Mouse (Mus musculus) left cerebral cortex, postnatal 25 days (tissue): ENCODE measurements around the gene Dctn3. TPM values are rescaled to one million over a fixed set of nuclear protein-coding genes. Genes with fewer than 3 reads are reported as not detected.
A peak's percentile ranks its signal among the peaks of the same experiment; 100 is the strongest.

Experiments
- DNase-seq, 2 experiments: peaks; one replicate each; pipeline ENCODE4 v3.0.0; 2022; ENCODE audit warnings: low spot score in 2 of 2, mixed read lengths in 1 of 2
- intact Hi-C: fragments of 180-260 bp; cut with DNase I; formaldehyde crosslinking; loops from one replicate; pipeline ENCODE4 v1.15.1; 2025
- total RNA-seq, 2 experiments: library from RNA; stranded (reverse); gene quantifications; 2 replicates each; pipeline ENCODE4 v1.2.3; 2021

Gene Dctn3
- total RNA-seq, 2 experiments from 2014 or later, result 174 to 191 TPM

- DNase-seq, result peak; percentile 76 to 88
- intact Hi-C loops, result no loop called here
These were observed 17.6 kb upstream of the Dctn3 start for GRCm38 (mm10) chr4:41740380-41741157.

GRCm38 (mm10) chr4:41739260-41739659 is 16.3 kb upstream of the Dctn3 start:
- intact Hi-C loops, result no loop called here
- DNase-seq, result no peak

- intact Hi-C loops, result no loop called here
- no peak for DNase-seq
These were observed 15.3 kb upstream of the Dctn3 start for GRCm38 (mm10) chr4:41738256-41738603.

GRCm38 (mm10) chr4:41737602-41738255 is 14.8 kb upstream of the Dctn3 start:
- peak; percentile 72 to 85 for DNase-seq
- intact Hi-C loops, result loop anchor here (1.0 kb wide), 1 partner anchor 21 kb away; no protein-coding TSS in a partner anchor

- no peak for DNase-seq
- intact Hi-C loops, result no loop called here
These were observed 8.2 kb upstream of the Dctn3 start, which contains the start of gene Arid3c for GRCm38 (mm10) chr4:41731052-41731765. Gene Arid3c, minus strand, starts transcription at chr4:41731142.

- intact Hi-C loops, result no loop called here
These were observed 4.1 kb upstream of the Dctn3 start for GRCm38 (mm10) chr4:41726826-41727621.

GRCm38 (mm10) chr4:41716834-41717233 is 6.1 kb downstream of the Dctn3 start:
- intact Hi-C loops, result loop anchor here (1.0 kb wide), 1 partner anchor 20 kb away; no protein-coding TSS in a partner anchor
- DNase-seq, result no peak

More at GRCm38 (mm10) chr4:41726826-41727621, 4.1 kb upstream of the Dctn3 start:
- DNase-seq, result peak in 1 of 2 experiments; percentile 35

GRCm38 (mm10) chr4:41715596-41715995 is 7.4 kb downstream of the Dctn3 start:
- intact Hi-C loops, result no loop called here
- peak in 1 of 2 experiments; percentile 78 for DNase-seq

- DNase-seq, result peak in 1 of 2 experiments; percentile 25
- intact Hi-C loops, result no loop called here
These were observed 7.9 kb downstream of the Dctn3 start for GRCm38 (mm10) chr4:41715082-41715481.

GRCm38 (mm10) chr4:41714276-41714675 is 8.7 kb downstream of the Dctn3 start:
- intact Hi-C loops, result loop anchor here (5.0 kb wide), 1 partner anchor 147 kb away; the partner anchor contains the start of genes Dnaic1 and Fam219a
- DNase-seq, result peak; percentile 75 to 88

GRCm38 (mm10) chr4:41713197-41714067 is 9.5 kb downstream of the Dctn3 start, which contains the start of gene Rpp25l:
Gene Rpp25l, minus strand, starts transcription at chr4:41713534.
- intact Hi-C loops, result loop anchor here (5.0 kb wide), 1 partner anchor 146 kb away; the partner anchor contains the start of genes Dnaic1 and Fam219a
- DNase-seq, result peak; percentile 77 to 87

GRCm38 (mm10) chr4:41712421-41713196 is 10.4 kb downstream of the Dctn3 start:
- intact Hi-C loops, result loop anchor here (5.0 kb wide), 1 partner anchor 145 kb away; the partner anchor contains the start of genes Dnaic1 and Fam219a
- DNase-seq, result peak in 1 of 2 experiments; percentile 17

GRCm38 (mm10) chr4:41711705-41712375 is 11.1 kb downstream of the Dctn3 start:
- intact Hi-C loops, result loop anchor here (5.0 kb wide), 1 partner anchor 145 kb away; the partner anchor contains the start of genes Dnaic1 and Fam219a
- peak in 1 of 2 experiments; percentile 33 for DNase-seq

GRCm38 (mm10) chr4:41710229-41710628 is 12.7 kb downstream of the Dctn3 start:
- intact Hi-C loops, result loop anchor here (5.0 kb wide), 1 partner anchor 143 kb away; the partner anchor contains the start of genes Dnaic1 and Fam219a
- no peak for DNase-seq

- peak in 1 of 2 experiments; percentile 82 for DNase-seq
- intact Hi-C loops, result loop anchor here (1.0 to 5.0 kb wide), 3 partner anchors 96 to 239 kb away; no protein-coding TSS in a partner anchor
These were observed 14.7 kb downstream of the Dctn3 start for GRCm38 (mm10) chr4:41708192-41708745.

GRCm38 (mm10) chr4:41707011-41707535 is 15.9 kb downstream of the Dctn3 start:
- intact Hi-C loops, result loop anchor here (5.0 kb wide), 2 partner anchors 95 to 150 kb away; no protein-coding TSS in a partner anchor
- DNase-seq, result peak; percentile 70 to 93
